ENCODE assay signal across 10 mouse cellular contexts in the genomic region with DNA sequence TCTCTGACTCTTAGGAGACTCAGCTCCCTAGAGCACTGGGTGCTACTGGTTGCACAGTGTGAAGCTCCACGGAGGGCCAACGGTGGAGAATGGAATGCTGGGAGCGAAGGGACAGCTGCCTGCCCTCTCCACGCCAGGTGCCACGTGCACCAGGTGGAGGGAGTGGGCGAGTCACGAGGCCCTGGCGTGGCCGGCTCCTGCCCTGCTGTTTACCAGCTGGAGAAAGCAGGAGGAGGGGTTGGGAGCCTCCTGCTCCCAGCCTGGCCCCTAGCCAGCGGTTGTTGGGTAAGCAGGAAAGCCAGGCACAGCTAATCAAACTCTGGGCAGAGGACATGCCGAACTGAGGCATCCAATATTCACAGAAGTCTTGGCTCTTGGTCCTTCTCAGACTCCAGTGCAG. TPM values are rescaled to one million over a fixed set of nuclear protein-coding genes. Genes with fewer than 3 reads are reported as not detected.
DNase-seq lines count a peak whose midpoint lies in the region; ATAC-seq and TF ChIP-seq lines count a peak whose summit lies in the region.
"Had no signal": no experiment of that assay in that cellular context is flagged by ENCODE, and none has a peak within 500 bp of the region (broad histone marks: within the 10 kb centered on the region; RNA-seq: fewer than 3 reads in every experiment).

No protein-coding gene starts in this region.

- peaks cover 23% of the 10 kb centered on the region for H3K4me1 ChIP-seq in forebrain, embryonic 14.5 days (ENCODE audit: control insufficient read depth, insufficient read depth, low read length)

- no peak overlapping the region for H3K4me3 ChIP-seq in forebrain, embryonic 14.5 days (ENCODE audit: low read depth, low read length)
- H3K4me3 ChIP-seq in layer of hippocampus, adult 2 months = peak overlapping the region; percentile 38

- peak overlapping the region; percentile 39; the same call in 1 of the 2 replicates for H3K27ac ChIP-seq in forebrain, embryonic 14.5 days (ENCODE audit: low read depth, low read length)
- peak overlapping the region; percentile 46; the same call in 1 of the 2 replicates for H3K27ac ChIP-seq in layer of hippocampus, adult 2 months

- H3K36me3 ChIP-seq in forebrain, embryonic 14.5 days (ENCODE audit: control insufficient read depth, insufficient read depth, low read length) = no peaks in the 10 kb centered on the region

- no peaks in the 10 kb centered on the region for H3K27me3 ChIP-seq in forebrain, embryonic 14.5 days (replicated peaks; ENCODE audit: control insufficient read depth, insufficient read depth, low read length)

- TF ChIP-seq CTCF in layer of hippocampus, adult 2 months (conservative IDR thresholded peaks at IDR 0.05) = no peak

- H3K9ac ChIP-seq in forebrain, embryonic 14.5 days (ENCODE audit: low read length) = peak overlapping the region; percentile 29; the same call in 1 of the 2 replicates

- ATAC-seq in forebrain, embryonic 14.5 days = peak; percentile 58

- peak; percentile 30 for DNase-seq in right cerebral cortex, adult 18-20 months
- DNase-seq in right cerebral cortex, postnatal 25 days = no peak
- DNase-seq in forebrain, embryonic 14.5 days (ENCODE audit: low spot score) = peak; percentile 82
- DNase-seq in heart, postnatal 36 days = peak; percentile 74 to 78
- peak in 1 of 2 experiments; percentile 51 for DNase-seq in layer of hippocampus, adult 2 months (ENCODE audit: low spot score in 2 of 2)
- DNase-seq in lung, postnatal 14 days = peak; percentile 85
- peak; percentile 58 for DNase-seq in right cerebral cortex, postnatal 4 days
- DNase-seq in spleen, postnatal 14 days (ENCODE audit: low spot score in 2 of 2) = no peak

- H3K4me2 ChIP-seq in forebrain, embryonic 14.5 days (ENCODE audit: low read length) = peak overlapping the region; percentile 38

- no peaks in the 10 kb centered on the region for H3K9me3 ChIP-seq in forebrain, embryonic 14.5 days (replicated peaks; ENCODE audit: control insufficient read depth, low read length)

- WGBS in forebrain, embryonic 14.5 days = 3% methylated on average over 11 of the region's 11 CpGs

- intact Hi-C loops in heart, postnatal 36 days (cut with DNase I) = no loop called here

RNA-seq across cellular contexts. Expression of gene Rorc, which starts 1.0 kb away (rescaled TPM):
- 1.0 and 1.4 TPM in 2 replicates for polyA plus RNA-seq in forebrain, embryonic 14.5 days (2014; fragmentation: Nextera tagmentation; extraction: Ambion mirVana)
- total RNA-seq in heart, postnatal 36 days (2021) = 10 to 100 TPM; 31.9 to 48.1 TPM
- total RNA-seq in layer of hippocampus, adult 2 months (2021) = 1 to 10 TPM in 1 of 2 experiments, under 1 TPM in 1; 0.97 to 1.0 TPM
- total RNA-seq: ES-E14 had no signal

RNA-seq across cellular contexts. Expression of gene C2cd4d, which starts 9.4 kb away (rescaled TPM):
- polyA plus RNA-seq in forebrain, embryonic 14.5 days (2014; fragmentation: Nextera tagmentation; extraction: Ambion mirVana) = 1.5 TPM in 2 replicates
- under 1 TPM in 1 of 2 experiments, not detected in 1; 0.27 TPM for total RNA-seq in heart, postnatal 36 days (2021)
- under 1 TPM; 0.36 to 0.47 TPM for total RNA-seq in layer of hippocampus, adult 2 months (2021)
- total RNA-seq: ES-E14 had no signal

RNA-seq across cellular contexts. Expression of gene Lingo4, which starts 26.7 kb away (rescaled TPM):
- polyA plus RNA-seq in forebrain, embryonic 14.5 days (2014; fragmentation: Nextera tagmentation; extraction: Ambion mirVana) = 0.33 and 0.42 TPM in 2 replicates
- total RNA-seq in heart, postnatal 36 days (2021) = under 1 TPM; 0.11 to 0.16 TPM
- total RNA-seq in layer of hippocampus, adult 2 months (2021) = under 1 TPM; 0.79 to 0.98 TPM
- total RNA-seq: ES-E14 had no signal

RNA-seq across cellular contexts. Expression of gene Them5, which starts 29.7 kb away (rescaled TPM):
- 0.80 and 0.86 TPM in 2 replicates for polyA plus RNA-seq in forebrain, embryonic 14.5 days (2014; fragmentation: Nextera tagmentation; extraction: Ambion mirVana)
- total RNA-seq in heart, postnatal 36 days (2021) = not detected
- not detected for total RNA-seq in layer of hippocampus, adult 2 months (2021)
- total RNA-seq: layer of hippocampus, postnatal 25 days had no signal

RNA-seq across cellular contexts. Expression of gene Tdrkh, which starts 41.4 kb away (rescaled TPM):
- polyA plus RNA-seq in forebrain, embryonic 14.5 days (2014; fragmentation: Nextera tagmentation; extraction: Ambion mirVana) = 59.8 and 61.9 TPM in 2 replicates
- 1 to 10 TPM; 4.0 to 5.1 TPM for total RNA-seq in heart, postnatal 36 days (2021)
- total RNA-seq in layer of hippocampus, adult 2 months (2021) = 10 to 100 TPM; 41.3 to 47.2 TPM

Comparison
In these comparisons a context has a peak if more than half of its experiments do, and no peak if none do; other contexts are left out.
1. DNase-seq: peak in right cerebral cortex, adult 18-20 months (single experiment), forebrain, embryonic 14.5 days (single experiment), heart, postnatal 36 days (2 of 2), lung, postnatal 14 days (single experiment) and right cerebral cortex, postnatal 4 days (single experiment); none in right cerebral cortex, postnatal 25 days (single experiment) and spleen, postnatal 14 days (0 of 2).
2. RNA of gene Rorc, which starts 1.0 kb away (total RNA-seq): 31.9 to 48.1 TPM in heart, postnatal 36 days; 0.97 to 1.0 TPM in layer of hippocampus, adult 2 months; every median in the first group is over 10 times any median in the second.